Mouse (Mus musculus) liver, embryonic 14.5 days (tissue): ENCODE measurements around the gene Fam92b.

Source experiments
- CTCF ChIP-seq: IDR thresholded peaks from 2 replicates; pipeline ENCODE4 v1.5.1; 2016; ENCODE audit warnings: antibody characterized with exemption, low read depth, control low read depth
- EP300 ChIP-seq: IDR thresholded peaks from 2 replicates; pipeline ENCODE4 v1.6.1; 2016; ENCODE audit warnings: antibody characterized with exemption, low read depth

GRCm38 (mm10) chr8:120191633-120192032 is 14.4 kb upstream of the Fam92b start:
- TF ChIP-seq CTCF (no peak), EP300 (no peak)
